Mouse (Mus musculus) thymus, adult 2 months (tissue): ENCODE measurements around the gene Zbed6.

ENCODE experiments used
- CTCF ChIP-seq: fragments of 200-500 bp; IDR thresholded peaks from 2 replicates; pipeline ENCODE4 v1.5.1; 2012; ENCODE audit warnings: mild to moderate bottlenecking, control low read depth, low read length, moderate library complexity, borderline replicate concordance; ENCODE audit not compliant: control insufficient read depth, poor library complexity, insufficient read depth; ENCODE audit errors: extremely low read depth
- POLR2A ChIP-seq: fragments of 200-500 bp; IDR thresholded peaks from 2 replicates; pipeline ENCODE4 v1.6.1; 2012; ENCODE audit warnings: mild to moderate bottlenecking, low read length, control low read depth, moderate library complexity; ENCODE audit not compliant: control insufficient read depth, poor library complexity, insufficient read depth; ENCODE audit errors: extremely low read depth

DNA sequence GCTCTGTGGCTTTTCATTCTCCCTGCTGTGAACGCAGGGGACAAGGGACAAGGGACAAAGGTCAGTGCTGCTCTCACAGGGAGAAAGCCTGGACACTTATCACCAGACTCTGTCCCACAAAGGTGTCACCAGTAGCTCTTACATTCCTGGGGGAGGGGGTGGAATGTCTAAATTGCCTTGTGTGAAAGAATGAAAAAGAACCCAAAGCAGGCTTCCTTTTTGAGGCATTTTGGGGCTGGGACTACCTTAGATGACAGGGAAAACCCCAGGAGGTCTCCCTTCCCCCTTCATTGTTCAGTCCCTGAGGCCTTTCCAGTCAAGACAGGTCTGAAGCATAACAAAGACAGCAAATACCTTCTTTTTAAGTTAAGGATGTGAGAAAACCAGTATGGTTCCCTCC lies 33.6 kb upstream of the Zbed6 start:
- TF ChIP-seq POLR2A, result no peak
- TF ChIP-seq CTCF, result no peak
